Mouse (Mus musculus) left cerebral cortex, postnatal 10 days (tissue): ENCODE data around the gene Farp1. TPM values are rescaled to one million over a fixed set of nuclear protein-coding genes. Genes with fewer than 3 reads are reported as not detected.

Source experiments
- DNase-seq, 2 experiments: peaks; one replicate each; pipeline ENCODE4 v3.0.0; 2021 to 2022; ENCODE audit warnings: low spot score in 2 of 2, mixed read lengths in 1 of 2; ENCODE audit errors: extremely low spot score in 1 of 2
- intact Hi-C: fragments of 180-260 bp; cut with DNase I; formaldehyde crosslinking; loops from one replicate; pipeline ENCODE4 v1.15.1; 2025
- total RNA-seq, 2 experiments: library from RNA; stranded (reverse); gene quantifications; 2 replicates each; pipeline ENCODE4 v1.2.3; 2021

Gene Farp1
- total RNA-seq, 2 experiments from 2014 or later: 151 to 152 TPM

DNA sequence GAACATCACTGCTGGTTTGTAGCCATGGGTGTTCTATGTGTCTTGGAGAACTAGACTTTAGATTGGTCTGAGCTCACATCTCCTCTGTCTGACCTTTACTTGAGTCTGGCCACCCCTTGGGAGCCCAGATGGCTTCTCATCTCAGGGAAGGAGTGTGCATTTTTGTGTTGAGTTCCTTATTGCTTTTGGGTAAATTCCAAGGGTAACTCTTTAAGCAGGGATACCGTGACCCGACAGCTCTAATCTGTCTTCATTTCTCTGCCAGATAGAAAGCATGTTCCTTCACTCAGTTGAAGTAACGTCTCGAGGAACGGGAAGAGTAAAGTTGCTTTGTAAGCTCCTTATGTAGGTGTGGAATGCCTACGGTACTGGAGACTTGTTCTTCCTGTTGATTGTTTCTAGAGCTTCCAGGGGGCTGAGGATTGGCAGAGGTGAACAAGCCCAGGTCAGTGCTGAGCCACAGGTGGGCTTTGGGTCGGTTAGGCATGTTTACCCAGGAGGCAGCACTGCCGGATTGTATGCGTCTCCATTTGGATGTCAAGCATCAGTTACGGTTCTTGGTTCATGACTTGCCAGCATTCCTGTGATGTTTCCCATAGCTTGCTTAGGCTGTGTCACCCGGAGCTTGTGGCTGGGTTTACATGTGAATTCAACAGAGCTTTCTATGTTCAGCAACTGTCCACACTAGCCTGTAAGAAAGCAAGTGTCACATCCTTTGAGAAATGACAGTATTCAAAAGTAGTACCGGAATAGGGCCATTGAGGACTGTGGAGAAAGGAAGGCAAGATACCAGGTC, 62.8 kb downstream of the Farp1 start:
- DNase-seq: no peak
- intact Hi-C loops: no loop called here

DNA sequence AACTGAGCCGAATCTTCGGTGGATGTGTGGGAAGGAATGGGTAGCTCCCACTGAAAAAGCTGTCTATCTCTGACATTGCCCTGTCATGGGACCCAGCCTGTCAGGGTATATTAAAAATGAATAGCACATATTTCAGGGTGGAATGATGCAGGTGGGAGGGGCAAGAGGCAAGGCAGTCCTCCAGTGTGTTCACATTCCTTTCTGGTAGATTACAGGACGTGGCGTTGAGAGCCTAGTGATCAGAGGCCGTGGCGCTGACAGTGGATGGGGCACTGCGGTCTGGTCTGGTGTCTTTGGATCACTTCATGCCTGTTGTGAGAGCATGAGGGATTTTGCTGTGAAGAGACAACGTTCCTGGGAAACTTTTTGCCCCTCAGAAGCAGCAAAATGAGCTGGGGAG, 64.1 kb downstream of the Farp1 start:
- no peak for DNase-seq
- intact Hi-C loops: no loop called here

- DNase-seq: no peak
- intact Hi-C loops: no loop called here
Observed at GRCm38 (mm10) chr14:121099876-121100275, 64.9 kb downstream of the Farp1 start.

DNA sequence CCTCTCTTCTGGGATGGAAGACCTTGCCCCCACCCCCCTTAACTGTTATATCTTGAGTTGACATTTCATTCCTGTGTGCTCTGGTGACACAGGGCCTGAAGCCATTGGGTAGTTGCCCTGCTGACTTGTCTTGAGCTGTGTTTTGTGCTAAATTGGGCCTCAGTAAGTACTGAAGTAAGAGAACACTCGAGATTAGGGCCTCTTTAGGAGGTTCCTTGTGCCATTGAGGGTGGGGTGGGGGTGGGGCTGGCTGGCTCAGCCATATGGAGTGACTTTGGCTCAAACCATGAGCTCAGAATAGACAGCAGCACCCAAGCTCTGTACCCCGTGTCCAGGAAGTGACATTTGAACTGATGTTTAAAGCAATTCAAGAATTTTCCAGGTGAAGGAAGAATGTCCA, 65.8 kb downstream of the Farp1 start:
- intact Hi-C loops: no loop called here
- no peak for DNase-seq

GRCm38 (mm10) chr14:121101531-121101930, 66.5 kb downstream of the Farp1 start:
- no peak for DNase-seq
- intact Hi-C loops: no loop called here

GRCm38 (mm10) chr14:121102599-121102998, 67.6 kb downstream of the Farp1 start:
- DNase-seq: no peak
- intact Hi-C loops: no loop called here

GRCm38 (mm10) chr14:121103459-121103858, 68.5 kb downstream of the Farp1 start:
- intact Hi-C loops: no loop called here
- no peak for DNase-seq

- intact Hi-C loops: no loop called here
- DNase-seq: no peak
Observed at GRCm38 (mm10) chr14:121104760-121105329, 69.8 kb downstream of the Farp1 start.

- no peak for DNase-seq
- intact Hi-C loops: no loop called here
Observed at GRCm38 (mm10) chr14:121106906-121107305, 71.9 kb downstream of the Farp1 start.

DNA sequence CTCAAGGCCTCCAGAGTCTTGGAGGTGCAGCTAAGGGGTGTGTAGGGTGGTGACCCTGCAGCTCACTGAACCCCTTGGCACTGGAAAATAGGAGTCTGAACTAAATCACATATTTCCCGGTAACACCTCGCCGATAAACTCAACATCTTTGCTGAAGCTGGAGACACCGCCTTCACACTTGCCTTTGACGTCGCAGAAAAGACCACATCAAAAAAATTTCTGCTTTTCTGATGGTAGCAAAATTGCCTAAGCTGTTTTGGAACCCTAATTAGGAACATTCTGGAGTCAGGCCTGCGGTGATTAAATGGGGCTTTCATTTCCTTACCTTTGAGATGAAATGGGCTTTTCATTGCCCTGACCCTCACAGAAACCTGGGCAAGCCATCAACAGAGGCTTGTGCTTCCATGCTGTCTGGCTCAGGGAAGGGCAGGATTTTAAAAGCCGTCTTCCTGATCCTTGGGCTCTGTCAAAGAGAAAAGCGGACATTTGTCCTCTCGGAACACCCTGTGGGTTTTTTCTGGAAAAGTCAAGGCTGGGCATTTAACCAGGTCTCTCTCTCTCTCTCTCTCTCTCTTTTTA, 72.8 kb downstream of the Farp1 start:
- intact Hi-C loops: no loop called here
- peak in 1 of 2 experiments; percentile 22 for DNase-seq

- intact Hi-C loops: no loop called here
- no peak for DNase-seq
Observed at GRCm38 (mm10) chr14:121108439-121109115, 73.6 kb downstream of the Farp1 start.

- no peak for DNase-seq
- intact Hi-C loops: no loop called here
Observed at GRCm38 (mm10) chr14:121109116-121109504, 74.1 kb downstream of the Farp1 start.

- intact Hi-C loops: loop anchor here (5.0 kb wide), 1 partner anchor 82 kb away; no protein-coding TSS in a partner anchor
- no peak for DNase-seq
Observed at GRCm38 (mm10) chr14:121110492-121111267, 75.7 kb downstream of the Farp1 start.

GRCm38 (mm10) chr14:121112061-121112460, 77.1 kb downstream of the Farp1 start:
- intact Hi-C loops: loop anchor here (5.0 kb wide), 1 partner anchor 80 kb away; no protein-coding TSS in a partner anchor
- no peak for DNase-seq

GRCm38 (mm10) chr14:121113785-121114184, 78.8 kb downstream of the Farp1 start:
- DNase-seq: peak in 1 of 2 experiments; percentile 67
- intact Hi-C loops: loop anchor here (5.0 kb wide), 1 partner anchor 79 kb away; no protein-coding TSS in a partner anchor

DNA sequence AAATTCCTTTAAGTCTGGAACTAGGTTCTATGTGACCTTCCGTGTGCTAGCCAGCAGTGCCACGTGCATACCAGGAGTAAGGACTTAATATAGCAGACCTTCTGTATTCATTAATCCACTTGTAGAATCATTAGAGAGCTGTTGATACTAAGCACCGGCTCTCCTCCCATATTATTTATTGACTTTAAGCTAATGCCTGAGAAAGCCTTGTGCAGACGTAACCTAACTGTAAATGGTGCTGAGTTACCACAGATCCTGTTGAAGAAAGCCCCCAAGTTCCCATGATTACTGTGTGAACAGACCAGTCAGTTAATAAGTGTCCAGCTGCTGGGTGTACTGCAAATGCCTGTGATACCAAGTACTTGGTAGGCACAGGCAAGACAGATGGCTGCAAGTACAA, 81.7 kb downstream of the Farp1 start:
- intact Hi-C loops: no loop called here

GRCm38 (mm10) chr14:121118860-121119259, 83.9 kb downstream of the Farp1 start:
- no peak for DNase-seq
- intact Hi-C loops: no loop called here

More for the DNA sequence above, 81.7 kb downstream of the Farp1 start:
- DNase-seq: no peak

- DNase-seq: no peak
- intact Hi-C loops: no loop called here
Observed at GRCm38 (mm10) chr14:121121664-121122063, 86.7 kb downstream of the Farp1 start.

GRCm38 (mm10) chr14:121122852-121123251, 87.9 kb downstream of the Farp1 start:
- intact Hi-C loops: no loop called here
- DNase-seq: no peak
